Mouse (Mus musculus) lung, postnatal 0 days (tissue): ENCODE measurements around the gene Best1. TPM values are rescaled to one million over a fixed set of nuclear protein-coding genes. Genes with fewer than 3 reads are reported as not detected.
A peak's percentile ranks its signal among the peaks of the same experiment; 100 is the strongest.

Experiments used
- ATAC-seq: fragments of 200-750 bp; cut with Nextera tagmentation; 2 replicates; pipeline ENCODE4 v1.8.0; 2017; ENCODE audit warnings: moderate library complexity
- DNase-seq: peaks from one replicate; pipeline ENCODE4 v3.0.0-alpha.2; 2016; ENCODE audit warnings: low spot score
- H3K27ac ChIP-seq: fragments of 300-500 bp; sonication (generic); 2 replicates; pipeline ENCODE4 v1.5.1; 2014; ENCODE audit warnings: antibody characterized with exemption, mild to moderate bottlenecking, low read length, mixed read lengths
- H3K27me3 ChIP-seq: fragments of 300-500 bp; sonication (generic); replicated peaks from 2 replicates; pipeline ENCODE4 v1.6.1; 2014; ENCODE audit warnings: low read length, mixed read lengths; ENCODE audit not compliant: insufficient read depth
- H3K36me3 ChIP-seq: fragments of 300-500 bp; sonication (generic); 2 replicates; pipeline ENCODE4 v1.6.1; 2014; ENCODE audit warnings: low read length, mixed read lengths; ENCODE audit not compliant: insufficient read depth
- H3K4me1 ChIP-seq: fragments of 300-500 bp; sonication (generic); 2 replicates; pipeline ENCODE4 v1.6.1; 2014; ENCODE audit warnings: antibody characterized with exemption, low read depth, low read length, mixed read lengths; ENCODE audit not compliant: insufficient read depth
- H3K4me2 ChIP-seq: fragments of 300-500 bp; sonication (generic); replicated peaks from 2 replicates; pipeline ENCODE4 v1.6.1; 2014; ENCODE audit warnings: low read depth, mild to moderate bottlenecking, low read length, moderate library complexity, mixed read lengths
- H3K4me3 ChIP-seq: fragments of 300-500 bp; sonication (generic); 2 replicates; pipeline ENCODE4 v1.5.1; 2014; ENCODE audit warnings: low read depth, low read length
- H3K9ac ChIP-seq: fragments of 300-500 bp; sonication (generic); replicated peaks from 2 replicates; pipeline ENCODE4 v1.6.1; 2014; ENCODE audit warnings: low read depth, mild to moderate bottlenecking
- H3K9me3 ChIP-seq: fragments of 300-500 bp; sonication (generic); 2 replicates; pipeline ENCODE4 v1.6.1; 2016; ENCODE audit warnings: low read length, mixed read lengths
- CTCF ChIP-seq: IDR thresholded peaks from 2 replicates; pipeline ENCODE4 v1.5.1; 2016; ENCODE audit warnings: antibody characterized with exemption, mild to moderate bottlenecking
- EP300 ChIP-seq: IDR thresholded peaks from 2 replicates; pipeline ENCODE4 v1.6.1; 2016; ENCODE audit warnings: antibody characterized with exemption, mild to moderate bottlenecking, control low read depth
- WGBS: fragments of 180-500 bp; shearing (Covaris S2); extraction: QIAGEN DNeasy Blood & Tissue Kit; methylation state at CpG from one replicate; pipeline ENCODE4 v1.1.7; 2014; 5-methylcytosine and 5-hydroxymethylcytosine counted together
- polyA plus RNA-seq: library from polyadenylated mRNA; unstranded; fragments of >200 nt; fragmentation: Nextera tagmentation; extraction: Ambion mirVana; gene quantifications from 2 replicates; pipeline ENCODE4 v1.2.1, GENCODE M21; 2015

Gene Best1
- polyA plus RNA-seq, 1 experiment from 2014 or later: 2.3 TPM

DNA sequence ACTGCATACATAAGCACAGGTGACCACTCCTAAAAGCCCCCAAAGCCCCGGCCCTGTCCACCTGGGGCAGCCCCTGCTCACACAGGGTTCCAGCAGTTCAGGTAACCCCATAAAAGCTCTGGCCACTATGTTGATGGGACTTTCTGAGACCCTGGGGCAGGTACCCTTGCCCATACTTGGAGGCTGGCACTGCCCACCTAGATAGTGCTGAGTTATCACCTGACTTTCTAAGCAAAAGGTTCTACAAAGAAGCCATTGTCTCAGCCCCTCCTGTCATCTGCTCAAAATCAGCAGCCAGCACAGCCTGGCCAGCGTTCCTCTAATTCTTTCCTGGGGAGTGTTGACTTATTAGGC, 3.4 kb downstream of the Best1 start:
- 53% methylated on average over 2 of the region's 2 CpGs for WGBS
- Histone ChIP-seq H3K4me1 (0 out of 2 replicates have a peak, but pooled peaks cover under 1% of the 10 kb centered on the region), H3K9ac (no peak overlapping the region), H3K9me3 (no peaks in the 10 kb centered on the region), H3K27ac (no peak overlapping the region), H3K4me2 (no peak overlapping the region), H3K4me3 (no peak overlapping the region), H3K27me3 (no peaks in the 10 kb centered on the region), H3K36me3 (no peaks in the 10 kb centered on the region)
- TF ChIP-seq EP300: no peak
- TF ChIP-seq CTCF: no peak
- ATAC-seq (no peak), DNase-seq (no peak)

DNA sequence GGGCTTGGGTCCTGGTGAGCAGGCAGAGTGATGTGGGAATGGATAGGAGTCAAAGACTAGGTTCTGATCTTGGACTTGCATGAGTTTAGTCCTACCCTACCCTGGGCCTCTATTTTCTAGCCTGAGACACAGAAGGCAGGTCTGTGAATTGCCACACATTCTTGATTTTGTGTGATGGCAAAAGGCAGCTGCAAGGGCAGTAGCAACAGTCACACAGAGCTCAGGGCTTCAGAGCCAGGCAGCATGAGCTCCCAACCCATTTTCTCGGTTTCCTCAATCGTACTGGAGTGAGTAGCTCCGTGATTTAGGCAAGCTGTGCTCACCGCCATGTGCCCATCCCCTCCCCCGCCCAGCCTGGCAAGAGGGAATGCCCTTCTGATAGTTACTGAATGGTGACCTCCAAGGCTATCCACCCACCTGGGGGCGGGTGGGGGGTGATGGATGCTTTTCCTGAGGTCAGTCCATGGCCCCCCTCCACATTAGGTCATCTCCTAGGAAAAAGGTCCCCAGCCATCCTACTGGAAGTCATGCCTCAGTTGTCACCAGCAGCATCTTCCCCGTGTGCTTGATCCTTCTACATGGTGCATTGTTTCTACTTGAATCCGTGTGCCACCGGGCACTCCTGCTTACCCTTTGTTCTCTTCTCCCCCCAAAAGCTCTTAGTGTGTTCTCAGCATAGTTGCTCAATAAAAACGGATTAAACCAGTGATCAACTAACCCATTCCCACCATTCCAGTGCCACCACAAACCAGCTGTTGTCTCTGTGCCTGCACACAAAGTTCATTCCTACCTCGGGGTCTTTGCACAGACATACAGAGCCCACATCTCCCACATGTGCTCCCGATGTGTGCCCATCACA, 4.0 kb downstream of the Best1 start:
- ATAC-seq: no peak
- H3K4me2 ChIP-seq: no peak overlapping the region
- H3K9ac ChIP-seq: no peak overlapping the region
- DNase-seq: no peak
- H3K9me3 ChIP-seq: no peaks in the 10 kb centered on the region
- no peaks in the 10 kb centered on the region for H3K27me3 ChIP-seq
- H3K36me3 ChIP-seq: no peaks in the 10 kb centered on the region
- 0 out of 2 replicates have a peak, but pooled peaks cover 6% of the 10 kb centered on the region for H3K4me1 ChIP-seq
- no peak overlapping the region for H3K4me3 ChIP-seq
- TF ChIP-seq CTCF (no peak), EP300 (no peak)
- 73% methylated on average over 12 of the region's 12 CpGs for WGBS
- H3K27ac ChIP-seq: no peak overlapping the region

DNA sequence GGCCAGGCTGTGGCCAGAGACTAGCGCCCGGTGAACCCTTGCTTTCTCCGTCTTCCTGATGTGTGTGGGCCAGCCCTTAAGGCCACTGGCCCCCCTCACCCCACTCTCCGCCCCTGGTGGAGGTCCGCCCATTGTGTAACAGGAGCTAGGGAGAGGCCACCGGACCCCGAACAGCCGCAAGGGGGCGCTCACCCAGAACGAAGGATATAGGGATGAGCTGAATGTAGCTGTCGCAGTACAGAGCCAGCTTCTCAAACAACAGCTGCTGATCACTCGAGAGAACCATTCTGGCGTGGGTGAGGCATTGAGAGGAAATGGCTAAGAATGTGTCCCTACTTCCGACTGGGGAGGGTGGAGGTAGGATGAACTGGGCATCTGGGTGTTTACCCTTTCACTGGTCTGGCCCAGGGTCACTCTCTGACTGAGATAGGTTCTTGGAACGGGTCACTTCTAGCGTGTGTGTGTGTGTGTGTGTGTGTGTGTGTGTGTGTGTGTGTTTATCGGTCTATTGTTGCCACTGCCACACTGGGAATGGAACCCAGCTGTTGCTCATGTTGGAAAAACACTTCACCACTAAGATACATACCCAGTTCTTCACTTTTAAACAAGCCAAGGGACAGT, 8.3 kb downstream of the Best1 start:
- DNase-seq (peak; percentile 94), ATAC-seq (peak; percentile 91)
- 0 out of 2 replicates have a peak, but pooled peaks cover 6% of the 10 kb centered on the region for H3K4me1 ChIP-seq
- H3K9ac ChIP-seq: no peak overlapping the region
- WGBS: 1% methylated on average over 17 of the region's 17 CpGs
- peak overlapping the region; percentile 14; the same call in 1 of the 2 replicates for H3K4me3 ChIP-seq
- peak overlapping the region; percentile 46 for H3K4me2 ChIP-seq
- no peaks in the 10 kb centered on the region for H3K9me3 ChIP-seq
- no peaks in the 10 kb centered on the region for H3K27me3 ChIP-seq
- peak overlapping the region; percentile 26; the same call in 1 of the 2 replicates for H3K27ac ChIP-seq
- H3K36me3 ChIP-seq: no peaks in the 10 kb centered on the region
- peak; percentile 65 for TF ChIP-seq EP300
- peak; percentile 95 for TF ChIP-seq CTCF

DNA sequence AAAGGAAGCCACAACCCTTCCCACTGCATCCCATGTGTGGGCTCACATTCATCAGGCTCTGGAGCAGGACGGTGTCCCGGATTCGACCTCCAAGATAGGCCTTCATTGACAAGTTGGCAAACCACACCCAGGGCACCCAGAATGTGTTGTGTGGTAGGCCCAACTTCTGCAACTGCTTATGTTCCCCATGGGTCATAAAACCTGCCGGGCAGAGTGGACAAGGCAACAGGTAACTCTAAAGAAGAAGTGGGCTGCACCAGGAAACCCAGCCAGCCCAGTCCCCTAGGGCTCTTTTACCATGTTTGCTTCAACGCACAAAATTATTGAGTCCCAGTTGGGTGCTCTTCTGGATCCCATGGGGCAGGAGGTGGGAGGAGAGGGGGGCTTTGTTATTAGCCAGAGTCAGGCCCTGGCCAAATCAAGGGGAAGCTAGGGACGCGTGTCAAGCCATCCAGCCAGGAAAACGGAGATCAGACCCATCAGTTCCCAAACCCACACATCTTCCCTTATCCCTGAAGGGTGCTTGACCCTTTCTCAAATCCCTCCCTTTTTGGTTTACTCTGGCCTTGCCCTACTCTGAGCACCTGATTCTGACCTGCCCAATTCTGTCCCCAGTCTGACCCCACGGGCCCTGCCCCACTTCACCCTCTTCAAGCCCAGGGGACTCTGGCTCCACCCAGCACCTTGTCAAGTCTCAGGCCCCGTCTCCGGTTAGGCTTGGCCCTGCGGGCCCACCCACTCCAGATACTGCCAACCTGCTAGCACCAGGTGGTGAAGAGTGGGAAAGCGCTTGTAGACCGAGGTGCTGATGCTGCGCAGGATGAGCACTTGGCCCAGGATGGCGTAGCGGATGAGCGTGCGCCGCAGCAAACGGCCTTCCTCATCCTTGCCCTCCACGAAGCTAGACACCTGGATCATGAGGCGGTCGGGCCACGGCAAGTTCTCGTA, 9.1 kb downstream of the Best1 start:
- no peaks in the 10 kb centered on the region for H3K36me3 ChIP-seq
- TF ChIP-seq CTCF: no peak
- no peak for TF ChIP-seq EP300
- no peaks in the 10 kb centered on the region for H3K9me3 ChIP-seq
- H3K4me3 ChIP-seq: peak overlapping the region; percentile 14; the same call in 1 of the 2 replicates
- no peaks in the 10 kb centered on the region for H3K27me3 ChIP-seq
- DNase-seq (peak; percentile 41), ATAC-seq (peak; percentile 13)
- H3K27ac ChIP-seq: peak overlapping the region; percentile 26; the same call in 1 of the 2 replicates
- WGBS: 45% methylated on average over 26 of the region's 26 CpGs
- H3K9ac ChIP-seq: no peak overlapping the region
- 0 out of 2 replicates have a peak, but pooled peaks cover 6% of the 10 kb centered on the region for H3K4me1 ChIP-seq
- peak overlapping the region; percentile 46 for H3K4me2 ChIP-seq

DNA sequence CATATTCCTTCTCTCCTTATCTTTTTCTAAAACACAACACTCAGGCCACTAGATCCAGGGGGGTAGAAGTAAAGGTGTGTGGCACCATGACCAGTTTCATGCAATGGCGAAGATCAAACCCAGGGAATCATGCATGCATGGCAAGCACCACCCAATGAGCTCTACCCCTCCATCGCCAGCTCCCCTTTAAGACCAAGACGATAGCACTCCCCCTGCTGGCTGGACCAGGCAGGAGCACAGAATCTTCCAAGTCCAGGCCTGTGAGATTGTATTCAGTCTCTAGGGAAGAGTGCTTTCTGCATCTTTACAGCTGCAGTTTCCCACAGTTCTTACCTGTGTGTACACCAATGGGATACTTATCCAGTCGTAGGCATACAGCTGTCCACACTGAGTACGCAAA, 10.1 kb downstream of the Best1 start:
- peak; percentile 20; the same call in 1 of the 2 replicates for ATAC-seq
- H3K27me3 ChIP-seq: no peaks in the 10 kb centered on the region

More for the DNA sequence above, 10.1 kb downstream of the Best1 start:
- H3K4me3 ChIP-seq: no peak overlapping the region
- H3K36me3 ChIP-seq: no peaks in the 10 kb centered on the region
- no peak overlapping the region for H3K4me2 ChIP-seq
- DNase-seq: peak; percentile 87
- whole genome bisulfite sequencing: 23% methylated on average over 5 of the region's 5 CpGs
- TF ChIP-seq EP300 (no peak), CTCF (peak; percentile 97)
- no peaks in the 10 kb centered on the region for H3K9me3 ChIP-seq
- H3K4me1 ChIP-seq: 0 out of 2 replicates have a peak, but pooled peaks cover 6% of the 10 kb centered on the region
- no peak overlapping the region for H3K27ac ChIP-seq
- H3K9ac ChIP-seq: no peak overlapping the region
